Mouse (Mus musculus) CD4-positive, CD25-positive, alpha-beta regulatory T cell, adult 2 months (primary cell): ENCODE measurements around the gene Frmd4a.
"Not testable (repeated sequence)": the region's sequence is repeated elsewhere in the genome, so short reads cannot be mapped to it uniquely, and the experiment has no call there.

Experiments
- DNase-seq: peaks from one replicate; pipeline ENCODE4 v3.0.0-alpha.2; 2012; ENCODE audit warnings: low read depth, low spot score

Frmd4a gene

DNA sequence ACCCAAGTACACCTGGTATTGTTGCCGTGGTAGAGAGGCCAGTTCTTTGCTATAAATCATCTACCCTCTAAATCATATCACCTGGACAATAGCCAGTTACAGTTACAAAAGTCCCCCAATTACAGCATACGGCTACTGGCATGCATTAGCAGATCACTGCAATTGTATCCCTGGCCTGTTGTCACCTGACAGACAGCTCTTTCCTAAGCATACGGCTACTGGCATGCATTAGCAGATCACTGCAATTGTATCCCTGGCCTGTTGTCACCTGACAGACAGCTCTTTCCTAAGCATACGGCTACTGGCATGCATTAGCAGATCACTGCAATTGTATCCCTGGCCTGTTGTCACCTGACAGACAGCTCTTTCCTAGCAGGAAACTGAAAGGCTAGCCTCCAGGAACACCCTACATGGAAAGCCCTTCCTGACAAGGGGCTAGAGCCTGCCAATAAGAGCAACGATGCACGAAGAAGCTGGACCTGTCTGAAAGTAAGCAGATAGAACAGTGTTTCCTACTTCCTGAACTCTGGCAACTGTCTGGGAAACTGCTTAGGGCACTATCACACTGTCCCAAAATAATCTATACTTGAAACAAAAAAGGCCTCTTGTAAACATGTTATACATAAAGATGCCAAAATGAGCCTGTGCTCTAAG, 596.9 kb downstream of the Frmd4a start:
- DNase-seq = not testable (repeated sequence)

DNA sequence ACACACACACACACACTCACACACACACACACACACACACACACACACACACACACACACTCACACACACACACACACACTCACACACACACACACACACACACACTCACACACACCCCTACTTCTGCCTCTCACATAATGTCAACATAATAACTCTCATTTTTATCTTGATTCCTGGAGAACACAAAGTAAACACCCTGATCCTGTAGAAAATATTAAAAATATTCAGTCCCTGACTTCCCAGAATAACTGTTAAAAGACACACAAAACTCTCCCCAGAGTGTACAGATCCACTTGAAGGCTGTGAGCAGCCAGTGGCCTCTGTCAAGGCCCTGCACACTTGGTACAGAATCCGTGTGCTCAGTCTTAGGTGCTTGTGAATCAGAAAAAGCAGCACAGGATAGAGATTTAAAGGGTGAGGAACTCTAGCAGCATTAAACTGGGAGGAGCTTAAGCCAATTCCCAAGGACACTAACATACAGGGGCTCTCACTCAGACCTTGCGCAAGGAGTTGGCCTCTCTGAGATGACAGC, 597.6 kb downstream of the Frmd4a start:
- DNase-seq = no peak

DNA sequence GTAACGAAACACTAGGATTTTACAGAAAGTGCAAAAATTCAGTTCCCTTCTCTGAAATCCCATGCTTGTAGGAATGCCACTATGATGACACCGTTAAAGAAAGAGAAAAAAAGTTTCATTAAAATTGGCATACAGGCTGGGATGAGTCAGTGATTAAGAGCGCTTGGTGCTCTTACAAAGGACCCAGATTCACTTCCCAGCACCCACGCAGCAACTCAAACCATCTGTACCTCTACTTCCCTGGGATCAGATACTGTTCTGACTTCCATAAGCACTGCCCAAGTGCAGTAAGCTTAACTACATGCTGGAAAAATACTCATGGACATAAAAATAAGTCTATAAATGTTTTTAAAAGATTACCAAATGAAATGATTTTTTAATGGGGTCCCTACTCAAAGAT, 599.5 kb downstream of the Frmd4a start:
- DNase-seq = no peak

DNA sequence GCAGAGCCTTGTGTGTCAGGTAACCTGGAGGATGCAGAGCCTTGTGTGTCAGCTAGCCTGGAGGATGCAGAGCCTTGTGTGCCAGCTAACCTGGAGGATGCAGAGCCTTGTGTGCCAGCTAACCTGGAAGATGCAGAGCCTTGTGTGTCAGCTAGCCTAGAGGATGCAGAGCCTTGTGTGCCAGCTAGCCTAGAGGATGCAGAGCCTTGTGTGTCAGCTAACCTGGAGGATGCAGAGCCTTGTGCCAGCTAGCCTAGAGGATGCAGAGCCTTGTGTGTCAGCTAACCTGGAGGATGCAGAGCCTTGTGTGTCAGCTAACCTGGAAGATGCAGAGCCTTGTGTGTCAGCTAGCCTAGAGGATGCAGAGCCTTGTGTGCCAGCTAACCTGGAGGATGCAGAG, 601.6 kb downstream of the Frmd4a start:
- DNase-seq = not testable (repeated sequence)

DNA sequence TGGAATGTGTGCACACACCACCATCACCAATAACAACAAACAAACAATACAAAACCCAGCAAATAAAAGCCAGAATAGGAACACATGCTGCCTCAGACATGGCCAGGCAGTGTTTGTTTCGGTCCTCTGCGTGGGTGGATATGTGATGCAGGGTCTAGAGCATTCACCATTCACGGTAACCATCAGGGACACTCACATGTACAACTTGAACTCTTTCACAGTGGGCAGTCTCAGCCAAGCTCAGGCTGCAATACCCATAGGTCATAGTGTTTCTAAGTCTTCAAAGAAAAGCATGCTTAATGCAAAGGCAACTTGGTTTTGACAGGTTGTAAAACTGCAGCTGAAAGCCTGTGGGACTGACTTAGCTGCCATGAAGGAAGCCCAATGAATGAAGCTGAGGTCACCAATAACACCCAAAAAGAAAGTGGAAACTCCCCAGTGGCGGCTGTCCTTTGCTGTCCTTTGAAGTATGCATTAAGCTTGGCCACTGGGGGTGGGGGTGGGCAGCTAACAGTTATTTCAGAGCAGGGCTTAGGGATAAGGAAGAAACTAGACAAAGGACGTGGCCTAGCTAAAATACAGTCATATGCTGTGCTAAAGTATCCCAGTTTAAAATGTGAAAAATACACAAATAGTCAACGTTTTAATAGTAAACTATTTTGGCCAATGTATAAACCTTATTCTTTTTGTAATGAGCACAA, 602.5 kb downstream of the Frmd4a start:
- no peak for DNase-seq

DNA sequence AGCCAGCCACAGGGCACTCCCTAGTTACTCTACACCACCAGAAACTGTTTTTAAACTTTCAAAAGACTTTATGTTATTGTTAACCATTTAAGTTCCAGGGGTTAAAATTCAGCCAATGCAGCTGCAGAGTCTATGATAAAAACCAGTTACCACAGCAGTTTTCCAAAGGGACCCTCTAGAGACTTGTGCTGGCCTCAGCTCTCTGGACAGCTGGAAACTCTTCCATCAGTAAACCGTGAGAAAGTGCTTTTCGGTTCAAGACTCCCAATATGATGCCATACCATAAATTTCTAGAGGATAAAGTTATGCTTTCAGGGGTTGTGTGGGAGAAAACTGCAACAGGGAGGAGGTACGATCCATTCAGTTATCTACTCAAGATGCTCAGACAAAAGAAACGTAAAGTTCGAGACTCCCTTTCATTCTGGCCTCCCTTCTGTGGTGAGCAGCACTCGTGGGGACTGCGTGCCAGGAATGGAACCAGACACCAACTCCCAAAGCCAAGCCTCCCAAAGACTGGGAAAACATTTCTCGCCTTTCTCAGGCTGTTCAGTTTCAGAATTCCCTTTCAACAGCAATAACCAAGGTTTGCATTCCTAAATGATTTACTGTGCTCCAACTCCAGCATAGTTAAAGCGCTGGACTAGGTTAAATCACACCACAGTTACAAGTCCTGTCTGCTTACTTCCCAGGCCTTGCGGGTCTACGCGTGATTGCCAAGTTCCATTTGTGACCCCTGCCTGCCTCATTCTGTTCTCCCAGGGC, 603.3 kb downstream of the Frmd4a start:
- DNase-seq = no peak

DNA sequence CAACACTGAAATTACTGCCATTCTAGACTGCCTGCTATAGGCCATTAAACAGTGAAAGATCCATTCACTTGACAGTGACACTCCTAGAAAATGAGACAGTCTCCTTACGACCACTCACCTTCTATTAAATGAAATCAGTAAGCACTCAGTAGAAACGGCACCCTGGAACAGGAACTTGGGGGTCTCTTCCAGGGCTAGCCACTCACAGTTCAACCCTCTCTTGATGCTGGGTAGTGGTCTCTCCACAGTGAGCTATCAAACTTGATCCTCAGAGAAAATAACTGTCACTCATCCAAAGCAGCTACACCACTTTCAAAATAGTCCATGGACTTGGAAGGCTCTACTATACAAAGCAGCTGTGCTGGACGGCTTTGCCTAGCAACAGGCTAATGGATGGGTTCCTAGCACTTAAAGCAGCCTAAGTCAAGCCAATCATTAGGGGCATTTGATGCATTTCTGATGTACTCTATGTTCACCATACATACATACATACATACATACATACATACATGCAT, 604.0 kb downstream of the Frmd4a start:
- DNase-seq = no peak

DNA sequence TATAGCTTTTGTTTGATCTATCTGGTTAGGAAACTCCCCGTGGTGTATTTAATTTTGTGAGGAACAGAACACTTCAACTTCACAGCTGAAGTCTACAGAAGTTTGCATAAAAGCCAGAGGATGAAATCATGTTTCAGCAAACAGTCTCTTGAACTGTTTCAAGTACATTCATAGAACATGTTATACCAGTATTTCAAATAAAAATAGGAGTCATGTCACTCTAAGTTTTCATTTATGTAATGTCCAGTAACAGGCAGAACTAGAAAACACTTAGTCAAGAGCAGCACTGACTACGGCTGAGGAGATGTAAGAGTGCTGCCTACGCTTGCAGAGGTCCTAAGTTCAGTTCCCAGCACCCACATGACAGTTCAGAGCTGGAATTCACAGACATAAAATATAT, 609.4 kb downstream of the Frmd4a start:
- DNase-seq = no peak

DNA sequence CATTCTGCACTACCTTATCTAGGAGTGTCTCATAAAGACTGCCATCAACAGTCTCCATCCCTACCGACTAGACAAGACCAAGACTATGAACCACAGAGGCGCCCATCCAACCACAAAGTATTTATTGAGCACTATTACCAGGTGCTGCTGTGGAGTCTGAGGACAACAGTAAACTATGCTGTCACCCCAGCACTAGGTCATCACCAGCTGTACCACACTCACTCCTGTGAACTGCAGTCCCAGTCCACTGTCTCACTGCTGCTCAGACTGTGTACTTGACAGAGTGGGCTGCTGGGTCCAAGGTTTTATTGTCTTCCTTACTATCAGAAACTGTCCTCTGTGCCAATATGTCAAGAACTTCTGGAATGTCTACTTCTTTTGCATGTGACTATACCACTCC, 611.4 kb downstream of the Frmd4a start:
- no peak for DNase-seq

DNA sequence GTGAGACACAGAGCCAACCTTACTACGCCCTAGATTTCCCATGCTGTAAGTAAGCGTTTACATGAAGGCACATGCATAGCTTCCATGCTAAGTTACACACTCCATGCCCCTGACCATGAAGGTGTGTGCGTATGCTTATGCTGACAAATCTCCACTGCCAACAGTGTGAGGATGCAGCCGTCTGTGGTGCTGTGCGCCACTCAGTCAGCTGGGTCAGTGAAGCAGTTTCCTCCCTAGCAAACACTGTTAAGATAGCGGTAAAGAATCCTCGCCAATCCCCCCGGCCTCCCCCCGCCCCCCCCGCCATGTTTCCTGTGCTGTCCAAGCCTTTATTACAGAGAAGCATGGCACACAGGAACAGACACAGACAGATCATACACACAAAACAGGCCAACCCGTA, 612.0 kb downstream of the Frmd4a start:
- no peak for DNase-seq

DNA sequence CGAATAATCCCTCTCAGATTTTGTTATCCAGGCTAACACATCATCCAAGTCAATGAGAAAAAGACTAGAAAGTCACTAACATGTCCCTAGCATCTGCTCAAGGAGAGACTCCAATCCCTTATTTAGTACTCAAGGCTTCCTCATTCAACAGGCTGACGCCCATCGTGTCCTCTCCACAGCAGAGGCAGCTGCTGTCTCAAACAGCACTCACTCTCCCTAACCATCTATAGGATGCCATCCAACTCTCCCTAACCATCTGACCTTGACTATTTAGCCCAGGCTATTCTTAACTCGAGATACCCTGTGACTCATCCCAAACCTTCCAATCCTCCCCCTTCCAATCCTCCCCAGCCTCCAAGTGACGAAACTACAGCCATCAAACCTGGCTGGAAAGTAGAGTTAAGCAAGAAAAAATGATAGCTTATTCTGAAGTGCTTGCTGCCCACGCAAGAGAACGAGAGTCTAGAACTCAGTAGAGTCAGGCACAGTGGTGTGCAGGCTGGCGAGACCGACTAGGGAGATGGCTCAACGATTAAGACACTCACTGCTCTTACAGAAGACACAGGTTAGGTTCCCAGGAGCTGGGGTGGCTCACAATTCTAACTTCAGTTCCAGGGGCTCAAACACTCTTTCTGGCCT, 612.8 kb downstream of the Frmd4a start:
- DNase-seq = no peak

DNA sequence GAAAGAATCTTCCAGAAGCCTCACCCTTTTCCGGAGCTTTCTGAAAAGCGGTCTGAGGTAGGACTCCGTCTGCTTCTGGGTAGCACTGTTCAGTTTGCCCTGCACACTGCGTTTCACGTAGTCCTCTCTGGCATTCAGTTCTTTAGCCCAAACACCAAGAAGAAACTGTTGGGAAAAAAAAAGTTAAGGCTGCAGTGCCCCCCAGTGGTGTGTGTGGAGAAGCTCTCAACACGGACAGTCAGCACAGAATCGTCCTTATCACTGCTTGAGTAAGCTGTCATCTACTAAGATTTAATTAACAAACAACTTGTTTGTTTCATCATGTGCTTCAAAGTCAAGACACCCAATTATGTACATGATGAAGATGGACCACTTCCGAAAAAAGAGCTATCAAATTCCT, 618.3 kb downstream of the Frmd4a start:
- DNase-seq = no peak

DNA sequence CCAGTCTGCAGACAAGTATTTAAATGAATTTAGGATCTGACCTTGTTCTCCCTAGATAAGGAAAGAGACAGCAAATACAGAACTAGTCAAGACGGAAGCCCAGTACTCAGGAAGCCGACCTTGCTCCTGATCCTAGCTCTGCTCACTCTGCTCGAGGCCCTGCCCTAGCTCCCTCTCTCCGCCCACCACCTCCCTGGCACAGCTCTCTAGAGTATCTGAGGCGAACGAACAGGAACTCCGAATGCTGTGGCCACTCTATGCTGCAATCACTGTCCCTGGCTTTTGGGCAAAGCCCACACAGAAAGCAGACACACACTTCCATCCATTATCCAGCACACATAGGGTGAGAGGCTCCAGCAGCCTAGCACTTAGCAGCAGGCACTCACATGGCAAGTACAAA, 619.1 kb downstream of the Frmd4a start:
- DNase-seq = no peak

DNA sequence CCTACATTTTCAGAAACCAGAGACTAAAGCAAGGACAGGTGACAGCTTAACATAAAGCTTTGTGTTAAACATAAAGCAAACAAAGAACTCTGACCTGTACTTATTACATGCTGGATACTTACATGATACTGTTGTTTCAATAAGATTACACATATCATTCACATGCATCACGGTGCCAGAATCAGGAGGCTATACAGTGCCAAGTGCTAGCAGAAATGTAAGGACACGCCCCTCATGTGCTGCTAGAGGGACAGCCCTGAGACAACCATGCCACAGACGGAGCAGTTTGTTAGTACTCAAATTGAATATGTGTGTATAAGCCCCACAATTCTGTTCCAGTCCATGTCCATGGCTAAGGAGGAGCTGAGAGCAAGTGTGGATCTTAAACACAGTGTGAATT, 620.7 kb downstream of the Frmd4a start:
- no peak for DNase-seq

DNA sequence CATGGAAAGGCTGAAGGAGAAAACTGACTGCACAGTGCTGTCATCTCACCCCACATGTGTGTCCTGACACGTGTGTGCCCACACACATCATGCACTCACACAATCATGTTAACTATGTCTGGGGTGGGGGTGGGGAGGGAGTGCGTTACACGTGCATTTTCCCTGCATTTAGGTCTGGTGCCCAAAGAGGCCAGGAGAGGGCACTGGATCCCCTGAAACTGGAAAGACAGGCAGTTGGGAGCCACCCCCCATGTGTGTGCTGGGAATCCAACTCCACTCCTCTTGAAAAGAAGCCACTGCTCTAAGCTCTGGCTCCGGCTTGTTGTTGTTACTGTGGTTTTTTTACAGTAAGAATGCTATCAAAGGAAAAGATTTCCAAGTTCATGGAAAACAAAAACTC, 627.5 kb downstream of the Frmd4a start:
- no peak for DNase-seq

DNA sequence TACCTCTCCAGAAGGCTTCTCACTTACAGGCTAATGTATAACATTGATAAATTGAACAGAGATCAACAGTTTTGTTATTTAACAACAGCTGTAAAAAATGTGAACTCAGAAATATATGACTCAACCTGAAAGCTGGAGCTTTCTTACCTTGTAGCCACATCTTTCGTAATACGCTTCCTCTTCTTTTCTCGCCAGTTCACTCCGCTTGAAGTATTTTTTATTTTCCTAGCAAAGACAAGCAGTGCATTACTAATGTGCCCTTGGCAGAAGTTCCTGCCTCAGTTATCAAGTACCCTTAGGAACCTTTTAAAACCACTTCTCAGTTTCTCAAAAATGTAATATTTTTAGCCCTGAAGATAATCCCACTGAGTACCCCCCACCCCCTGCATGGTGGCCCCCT, 630.6 kb downstream of the Frmd4a start:
- DNase-seq = peak; percentile 4

DNA sequence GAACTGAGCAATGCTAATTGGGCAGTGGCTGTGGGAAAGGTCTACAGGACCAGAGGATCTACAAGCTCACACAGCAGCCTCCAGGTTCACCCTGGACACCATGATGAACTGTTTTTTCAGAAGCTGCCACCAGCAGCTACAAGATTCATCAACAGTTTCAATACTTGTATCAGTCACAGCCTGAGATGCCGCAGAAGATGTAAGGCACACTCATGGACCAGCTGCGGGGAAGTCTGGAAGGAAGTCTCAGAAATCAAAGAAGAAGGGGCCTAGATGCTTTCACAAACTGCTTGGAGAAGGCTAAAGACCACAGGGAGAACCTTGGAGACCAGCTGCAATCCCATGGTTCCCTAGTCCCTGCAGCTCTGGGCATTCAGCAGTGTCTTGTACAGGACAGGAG, 632.1 kb downstream of the Frmd4a start:
- peak; percentile 7 for DNase-seq

DNA sequence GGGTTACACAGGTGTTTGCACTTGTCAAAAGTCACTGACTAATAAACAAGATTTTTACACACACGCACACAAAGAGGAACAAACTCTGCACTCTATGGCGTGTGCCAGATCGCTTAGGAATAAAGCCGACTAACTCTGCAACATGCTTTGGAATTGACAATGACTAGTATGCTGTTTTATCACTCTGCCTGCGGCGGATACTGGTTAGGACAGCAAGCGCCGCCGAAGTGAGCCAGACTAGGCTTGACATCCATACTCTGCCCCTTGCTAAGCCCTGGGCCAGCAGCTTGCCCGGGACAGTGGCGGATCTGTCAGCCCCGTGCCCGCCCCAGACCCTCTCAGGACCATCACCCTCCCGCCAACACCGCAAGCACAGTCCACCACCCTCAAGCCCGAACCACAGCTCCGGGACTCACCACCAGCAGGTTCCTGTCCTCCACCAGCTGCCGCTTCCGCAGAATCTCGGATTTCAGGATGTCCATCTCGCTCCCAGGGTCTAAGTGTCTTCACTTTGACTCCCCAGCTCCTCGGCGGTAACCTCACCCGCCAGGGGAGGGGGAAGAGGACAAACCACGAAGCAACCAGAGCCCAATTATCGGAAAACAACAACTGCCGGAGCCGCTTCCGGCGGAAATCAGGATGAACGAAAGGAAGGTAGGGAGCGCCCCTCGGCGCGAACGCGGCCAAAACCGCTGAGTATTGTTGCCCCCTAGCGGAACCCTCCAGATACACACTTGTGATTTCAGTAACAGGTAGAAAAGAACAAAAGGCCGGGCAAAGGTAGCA, 634.2 kb downstream of the Frmd4a start, which contains the start of gene Prpf18:
Gene Prpf18 (minus strand): TSS at position 614 of the 786 bp plus-strand sequence.
- peak; percentile 94 for DNase-seq

DNA sequence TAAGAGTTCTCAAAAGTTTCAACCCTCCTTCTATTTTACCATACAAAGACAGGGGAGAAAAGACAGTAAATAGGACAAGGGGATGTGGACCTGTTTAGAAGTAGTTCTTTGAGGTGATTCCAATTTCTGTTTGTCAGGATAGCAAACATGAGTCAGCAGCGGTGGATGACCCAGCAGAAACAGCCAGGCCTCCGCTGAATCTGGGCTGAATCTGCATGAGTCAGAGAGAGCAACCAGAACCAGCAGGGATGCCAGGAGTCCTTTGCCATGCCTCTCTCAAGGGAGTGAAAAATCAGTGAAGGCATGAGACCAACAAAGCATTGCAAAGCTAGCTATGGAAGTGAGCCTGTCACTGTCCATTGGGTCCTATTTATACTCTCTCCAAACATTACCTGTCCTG, 643.2 kb downstream of the Frmd4a start:
- DNase-seq = no peak
